Mouse (Mus musculus) liver, postnatal 0 days (tissue): ENCODE measurements at regions not wholly inside any gene's neighbourhood (a gene's known extent, or its start where the extent isn't known, plus 50 kb on each side); places are given as distances from the start of the nearest gene placed in this dataset.

Experiments used
- CTCF ChIP-seq: sonication (generic); IDR thresholded peaks from 2 replicates; pipeline ENCODE4 v1.5.1; 2016; ENCODE audit warnings: antibody characterized with exemption, low read depth
- EP300 ChIP-seq: IDR thresholded peaks from 2 replicates; pipeline ENCODE4 v1.6.1; 2016; ENCODE audit warnings: antibody characterized with exemption, low read depth, mild to moderate bottlenecking

DNA sequence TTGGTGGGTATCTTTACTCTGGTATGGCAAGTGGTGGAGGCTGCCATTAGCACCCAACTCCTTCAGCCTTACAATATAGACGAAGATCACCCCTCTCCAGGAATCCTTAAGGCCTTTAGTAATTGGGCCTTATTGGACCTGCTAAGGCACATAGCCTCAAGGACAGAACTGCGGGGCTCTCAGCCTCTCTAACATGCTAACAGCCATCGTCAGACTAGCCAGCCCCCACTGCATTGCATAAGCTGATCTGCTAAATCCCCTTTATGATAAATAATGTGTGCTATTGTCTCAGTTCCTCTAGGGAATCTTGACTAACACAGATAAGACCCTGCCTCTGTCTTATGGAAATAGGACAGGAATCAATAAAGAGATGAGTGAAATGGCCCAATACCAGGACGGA is 95.7 kb upstream of the H2afz start:
- TF ChIP-seq CTCF = no peak
- no peak for TF ChIP-seq EP300
